Mouse (Mus musculus): Measurements from ENCODE around the gene Dapl1.

The Dapl1 gene

GRCm38 (mm10) chr2:59522079-59522684 lies 37.7 kb downstream of the Dapl1 start:
- POLR2A ChIA-PET: interaction anchor here (0.5 to 1.7 kb wide), 10 partner anchors 9 to 285 kb away, joined by 3 to 8 read pairs (median 5); no protein-coding TSS in a partner anchor
- CTCF ChIA-PET: interaction anchor here (0.6 to 1.9 kb wide), 32 partner anchors 9 to 921 kb away, joined by 3 to 9 read pairs (median 4); partner anchors contain the start of genes Tanc1 (in 1 of the 4) and Wdsub1 (in 1 of the 4)

- CTCF ChIA-PET: interaction anchor here in 3 of 4 experiments (0.6 to 1.6 kb wide), 5 partner anchors 19 to 887 kb away, joined by 4 to 12 read pairs (median 7); no protein-coding TSS in a partner anchor
- POLR2A ChIA-PET: interaction anchor here (0.6 to 1.5 kb wide), 6 partner anchors 9 to 320 kb away, joined by 3 to 5 read pairs (median 4); no protein-coding TSS in a partner anchor
Measured at GRCm38 (mm10) chr2:59523526-59523925, 39.1 kb downstream of the Dapl1 start.

- ChIA-PET CTCF (no interaction called here), POLR2A (interaction anchor here in 1 of 4 experiments (0.9 kb wide), 1 partner anchor 119 kb away, joined by 3 read pairs; no protein-coding TSS in a partner anchor)
Measured at GRCm38 (mm10) chr2:59526893-59527292, 42.4 kb downstream of the Dapl1 start.

- ChIA-PET POLR2A (interaction anchor here (0.5 to 1.5 kb wide), 7 partner anchors 9 to 885 kb away, joined by 3 to 8 read pairs (median 3); no protein-coding TSS in a partner anchor), CTCF (interaction anchor here in 1 of 4 experiments (0.6 kb wide), 1 partner anchor 97 kb away, joined by 3 read pairs; no protein-coding TSS in a partner anchor)
Measured at GRCm38 (mm10) chr2:59529574-59530080, 45.2 kb downstream of the Dapl1 start.

GRCm38 (mm10) chr2:59530811-59531210 lies 46.4 kb downstream of the Dapl1 start:
- ChIA-PET POLR2A (no interaction called here), CTCF (no interaction called here)

- CTCF ChIA-PET: interaction anchor here in 3 of 4 experiments (0.6 to 1.8 kb wide), 5 partner anchors 9 to 865 kb away, joined by 3 to 8 read pairs (median 3); no protein-coding TSS in a partner anchor
Measured at GRCm38 (mm10) chr2:59532999-59533398, 48.5 kb downstream of the Dapl1 start.

GRCm38 (mm10) chr2:59533504-59533903 lies 49.1 kb downstream of the Dapl1 start:
- CTCF ChIA-PET: interaction anchor here in 2 of 4 experiments (0.6 to 1.0 kb wide), 2 partner anchors 8 to 11 kb away, joined by 3 to 4 read pairs; no protein-coding TSS in a partner anchor
- POLR2A ChIA-PET: interaction anchor here (0.7 to 1.3 kb wide), 10 partner anchors 9 to 308 kb away, joined by 3 to 8 read pairs (median 4); no protein-coding TSS in a partner anchor

More at GRCm38 (mm10) chr2:59532999-59533398, 48.5 kb downstream of the Dapl1 start:
- POLR2A ChIA-PET: interaction anchor here (0.7 to 1.3 kb wide), 13 partner anchors 9 to 308 kb away, joined by 3 to 10 read pairs (median 4); no protein-coding TSS in a partner anchor

GRCm38 (mm10) chr2:59533971-59534748 lies 49.7 kb downstream of the Dapl1 start:
- POLR2A ChIA-PET: interaction anchor here in 3 of 4 experiments (0.7 to 1.2 kb wide), 6 partner anchors 9 to 880 kb away, joined by 3 to 4 read pairs (median 3); no protein-coding TSS in a partner anchor
- CTCF ChIA-PET: interaction anchor here in 3 of 4 experiments (0.8 to 1.4 kb wide), 4 partner anchors 12 to 211 kb away, joined by 3 to 6 read pairs (median 3); no protein-coding TSS in a partner anchor

- ChIA-PET POLR2A (interaction anchor here in 3 of 4 experiments (0.6 to 0.7 kb wide), 4 partner anchors 15 to 214 kb away, joined by 3 to 7 read pairs (median 4); partner anchors contain the start of gene Tanc1 (in 1 of the 3)), CTCF (interaction anchor here in 2 of 4 experiments (0.7 to 1.7 kb wide), 2 partner anchors 15 to 112 kb away, joined by 5 to 9 read pairs; no protein-coding TSS in a partner anchor)
Measured at GRCm38 (mm10) chr2:59536958-59537357, 52.5 kb downstream of the Dapl1 start.

- POLR2A ChIA-PET: interaction anchor here in 2 of 4 experiments (1.0 to 1.3 kb wide), 3 partner anchors 9 to 513 kb away, joined by 3 read pairs; no protein-coding TSS in a partner anchor
- CTCF ChIA-PET: interaction anchor here in 1 of 4 experiments (1.7 kb wide), 1 partner anchor 16 kb away, joined by 5 read pairs; no protein-coding TSS in a partner anchor
Measured at GRCm38 (mm10) chr2:59538031-59538430, 53.6 kb downstream of the Dapl1 start.

GRCm38 (mm10) chr2:59539796-59540195 lies 55.3 kb downstream of the Dapl1 start:
- CTCF ChIA-PET: interaction anchor here in 1 of 4 experiments (0.6 kb wide), 1 partner anchor 153 kb away, joined by 3 read pairs; no protein-coding TSS in a partner anchor

GRCm38 (mm10) chr2:59541121-59541887 lies 56.9 kb downstream of the Dapl1 start:
- CTCF ChIA-PET: interaction anchor here (0.6 to 2.2 kb wide), 14 partner anchors 8 to 930 kb away, joined by 3 to 8 read pairs (median 4); partner anchors contain the start of gene Wdsub1 (in 1 of the 4)
- POLR2A ChIA-PET: interaction anchor here in 2 of 4 experiments (0.6 to 1.8 kb wide), 7 partner anchors 8 to 341 kb away, joined by 3 to 6 read pairs (median 3); partner anchors contain the start of gene Wdsub1 (in 1 of the 2)

More at GRCm38 (mm10) chr2:59539796-59540195, 55.3 kb downstream of the Dapl1 start:
- POLR2A ChIA-PET: interaction anchor here in 1 of 4 experiments (1.0 kb wide), 1 partner anchor 728 kb away, joined by 3 read pairs; no protein-coding TSS in a partner anchor

GRCm38 (mm10) chr2:59543543-59544065 lies 59.2 kb downstream of the Dapl1 start:
- POLR2A ChIA-PET: interaction anchor here in 3 of 4 experiments (0.7 to 2.0 kb wide), 8 partner anchors 9 to 318 kb away, joined by 3 to 10 read pairs (median 4); no protein-coding TSS in a partner anchor

GRCm38 (mm10) chr2:59544237-59544909 lies 59.9 kb downstream of the Dapl1 start:
- POLR2A ChIA-PET: interaction anchor here in 3 of 4 experiments (0.5 to 2.0 kb wide), 7 partner anchors 10 to 265 kb away, joined by 3 to 10 read pairs (median 3); no protein-coding TSS in a partner anchor
- CTCF ChIA-PET: interaction anchor here in 3 of 4 experiments (0.5 to 1.4 kb wide), 5 partner anchors 22 to 652 kb away, joined by 3 to 5 read pairs (median 3); no protein-coding TSS in a partner anchor

More at GRCm38 (mm10) chr2:59543543-59544065, 59.2 kb downstream of the Dapl1 start:
- CTCF ChIA-PET: interaction anchor here in 1 of 4 experiments (0.9 kb wide), 1 partner anchor 53 kb away, joined by 3 read pairs; no protein-coding TSS in a partner anchor

- CTCF ChIA-PET: interaction anchor here in 2 of 4 experiments (0.6 to 1.4 kb wide), 4 partner anchors 23 to 652 kb away, joined by 3 to 5 read pairs (median 3); no protein-coding TSS in a partner anchor
- POLR2A ChIA-PET: interaction anchor here in 3 of 4 experiments (0.5 to 1.9 kb wide), 6 partner anchors 9 to 264 kb away, joined by 3 to 10 read pairs (median 3); no protein-coding TSS in a partner anchor
Measured at GRCm38 (mm10) chr2:59545001-59545400, 60.5 kb downstream of the Dapl1 start.
